Mouse (Mus musculus): ENCODE results near the gene Serpina7. TPM values are rescaled to one million over a fixed set of nuclear protein-coding genes. Genes with fewer than 3 reads are reported as not detected.

The Serpina7 gene
- not detected in 2 replicates for polyA plus RNA-seq (2012; ENCODE audit: insufficient read depth, insufficient read length, low replicate concordance, missing spikeins)

GRCm38 (mm10) chrX:139085077-139085476 lies at the start of gene Serpina7:
Gene Serpina7, minus strand, starts transcription at chrX:139085236.
- TF ChIP-seq POLR2A (IDR thresholded peaks at IDR 0.05; ENCODE audit: insufficient read depth, low read depth, low read length) (no peak), CTCF (IDR thresholded peaks at IDR 0.05; ENCODE audit: insufficient read depth, low read depth, low read length) (no peak)
- Histone ChIP-seq H3K4me3 (ENCODE audit: insufficient read depth, low read depth, low read length) (no peak within 1 kb of the TSS), H3K27ac (ENCODE audit: insufficient read depth, low read depth, low read length) (no peak within 1 kb of the TSS), H3K4me1 (ENCODE audit: control insufficient read depth, insufficient read depth, low read length) (no peaks in the 10 kb centered on the region)

GRCm38 (mm10) chrX:139134031-139134430 lies 49.0 kb upstream of the Serpina7 start:
- WGBS = 61% methylated on average over 4 of the region's 4 CpGs
- TF ChIP-seq POLR2A (IDR thresholded peaks at IDR 0.05; ENCODE audit: insufficient read depth, low read depth, low read length) = no peak
- no peak for TF ChIP-seq CTCF (IDR thresholded peaks at IDR 0.05; ENCODE audit: insufficient read depth, low read depth, low read length)
- Histone ChIP-seq H3K4me3 (ENCODE audit: insufficient read depth, low read depth, low read length) (no peak overlapping the region), H3K4me1 (ENCODE audit: control insufficient read depth, insufficient read depth, low read length) (no peaks in the 10 kb centered on the region), H3K27ac (ENCODE audit: insufficient read depth, low read depth, low read length) (no peak overlapping the region)

- TF ChIP-seq POLR2A (IDR thresholded peaks at IDR 0.05; ENCODE audit: insufficient read depth, low read depth, low read length) = no peak
- no peak for TF ChIP-seq CTCF (IDR thresholded peaks at IDR 0.05; ENCODE audit: insufficient read depth, low read depth, low read length)
- Histone ChIP-seq H3K4me1 (ENCODE audit: control insufficient read depth, insufficient read depth, low read length) (no peaks in the 10 kb centered on the region), H3K27ac (ENCODE audit: insufficient read depth, low read depth, low read length) (no peak overlapping the region), H3K4me3 (ENCODE audit: insufficient read depth, low read depth, low read length) (no peak overlapping the region)
- WGBS = 50% methylated on average over 1 of the region's 1 CpGs
Observed at GRCm38 (mm10) chrX:139097197-139097596, 12.2 kb upstream of the Serpina7 start.

- Histone ChIP-seq H3K4me1 (ENCODE audit: control insufficient read depth, insufficient read depth, low read length) (no peaks in the 10 kb centered on the region), H3K4me3 (ENCODE audit: insufficient read depth, low read depth, low read length) (no peak within 1 kb of the TSS), H3K27ac (ENCODE audit: insufficient read depth, low read depth, low read length) (no peak within 1 kb of the TSS)
- 100% methylated on average over 1 of the region's 1 CpGs for WGBS
- no peak for TF ChIP-seq POLR2A (IDR thresholded peaks at IDR 0.05; ENCODE audit: insufficient read depth, low read depth, low read length)
- TF ChIP-seq CTCF (IDR thresholded peaks at IDR 0.05; ENCODE audit: insufficient read depth, low read depth, low read length) = no peak
Observed at GRCm38 (mm10) chrX:139085943-139086342, 907 bp upstream of the Serpina7 start, which contains the start of gene 4930513O06Rik. Gene 4930513O06Rik, plus strand, starts transcription at chrX:139086243.

- no peak overlapping the region for H3K27ac ChIP-seq (ENCODE audit: insufficient read depth, low read depth, low read length)
- WGBS = 84% methylated on average over 2 of the region's 2 CpGs
- TF ChIP-seq POLR2A (IDR thresholded peaks at IDR 0.05; ENCODE audit: insufficient read depth, low read depth, low read length) = no peak
- TF ChIP-seq CTCF (IDR thresholded peaks at IDR 0.05; ENCODE audit: insufficient read depth, low read depth, low read length) = no peak
Observed at GRCm38 (mm10) chrX:139078493-139078892, 6.5 kb downstream of the Serpina7 start.

GRCm38 (mm10) chrX:139064078-139064477 lies 21.0 kb downstream of the Serpina7 start:
- H3K4me3 ChIP-seq (ENCODE audit: insufficient read depth, low read depth, low read length) = no peak overlapping the region
- no peaks in the 10 kb centered on the region for H3K4me1 ChIP-seq (ENCODE audit: control insufficient read depth, insufficient read depth, low read length)
- H3K27ac ChIP-seq (ENCODE audit: insufficient read depth, low read depth, low read length) = no peak overlapping the region
- 82% methylated on average over 5 of the region's 5 CpGs for WGBS
- TF ChIP-seq CTCF (IDR thresholded peaks at IDR 0.05; ENCODE audit: insufficient read depth, low read depth, low read length) (no peak), POLR2A (IDR thresholded peaks at IDR 0.05; ENCODE audit: insufficient read depth, low read depth, low read length) (no peak)

More at GRCm38 (mm10) chrX:139078493-139078892, 6.5 kb downstream of the Serpina7 start:
- H3K4me3 ChIP-seq (ENCODE audit: insufficient read depth, low read depth, low read length) = no peak overlapping the region
- H3K4me1 ChIP-seq (ENCODE audit: control insufficient read depth, insufficient read depth, low read length) = no peaks in the 10 kb centered on the region

- TF ChIP-seq CTCF (IDR thresholded peaks at IDR 0.05; ENCODE audit: insufficient read depth, low read depth, low read length) (no peak), POLR2A (IDR thresholded peaks at IDR 0.05; ENCODE audit: insufficient read depth, low read depth, low read length) (no peak)
- no peak overlapping the region for H3K27ac ChIP-seq (ENCODE audit: insufficient read depth, low read depth, low read length)
- H3K4me3 ChIP-seq (ENCODE audit: insufficient read depth, low read depth, low read length) = no peak overlapping the region
- H3K4me1 ChIP-seq (ENCODE audit: control insufficient read depth, insufficient read depth, low read length) = no peaks in the 10 kb centered on the region
- WGBS = 86% methylated on average over 1 of the region's 1 CpGs
Observed at GRCm38 (mm10) chrX:139053149-139053548, 31.9 kb downstream of the Serpina7 start.

GRCm38 (mm10) chrX:139051976-139052375 lies 33.1 kb downstream of the Serpina7 start:
- no peaks in the 10 kb centered on the region for H3K4me1 ChIP-seq (ENCODE audit: control insufficient read depth, insufficient read depth, low read length)
- H3K27ac ChIP-seq (ENCODE audit: insufficient read depth, low read depth, low read length) = no peak overlapping the region
- TF ChIP-seq CTCF (IDR thresholded peaks at IDR 0.05; ENCODE audit: insufficient read depth, low read depth, low read length) (no peak), POLR2A (IDR thresholded peaks at IDR 0.05; ENCODE audit: insufficient read depth, low read depth, low read length) (no peak)
- H3K4me3 ChIP-seq (ENCODE audit: insufficient read depth, low read depth, low read length) = no peak overlapping the region
- WGBS = 60% methylated on average over 1 of the region's 1 CpGs

GRCm38 (mm10) chrX:139041148-139041547 lies 43.9 kb downstream of the Serpina7 start:
- H3K4me3 ChIP-seq (ENCODE audit: insufficient read depth, low read depth, low read length) = no peak overlapping the region
- no peak overlapping the region for H3K27ac ChIP-seq (ENCODE audit: insufficient read depth, low read depth, low read length)
- no peak for TF ChIP-seq CTCF (IDR thresholded peaks at IDR 0.05; ENCODE audit: insufficient read depth, low read depth, low read length)
- TF ChIP-seq POLR2A (IDR thresholded peaks at IDR 0.05; ENCODE audit: insufficient read depth, low read depth, low read length) = no peak
- no peaks in the 10 kb centered on the region for H3K4me1 ChIP-seq (ENCODE audit: control insufficient read depth, insufficient read depth, low read length)
- 79% methylated on average over 1 of the region's 1 CpGs for WGBS

- 81% methylated on average over 2 of the region's 2 CpGs for WGBS
- TF ChIP-seq CTCF (IDR thresholded peaks at IDR 0.05; ENCODE audit: insufficient read depth, low read depth, low read length) (no peak), POLR2A (IDR thresholded peaks at IDR 0.05; ENCODE audit: insufficient read depth, low read depth, low read length) (no peak)
Observed at GRCm38 (mm10) chrX:139039314-139039713, 45.7 kb downstream of the Serpina7 start.

More at GRCm38 (mm10) chrX:139039314-139039713, 45.7 kb downstream of the Serpina7 start:
- no peak overlapping the region for H3K27ac ChIP-seq (ENCODE audit: insufficient read depth, low read depth, low read length)
- H3K4me1 ChIP-seq (ENCODE audit: control insufficient read depth, insufficient read depth, low read length) = no peaks in the 10 kb centered on the region
- no peak overlapping the region for H3K4me3 ChIP-seq (ENCODE audit: insufficient read depth, low read depth, low read length)

Measured in olfactory bulb, adult 2 months (tissue).